Mouse (Mus musculus) lung, postnatal 0 days (tissue): ENCODE results near the gene Tcf7l2.

Experiments
- CTCF ChIP-seq: IDR thresholded peaks from 2 replicates; pipeline ENCODE4 v1.5.1; 2016; ENCODE audit warnings: antibody characterized with exemption, mild to moderate bottlenecking
- EP300 ChIP-seq: IDR thresholded peaks from 2 replicates; pipeline ENCODE4 v1.6.1; 2016; ENCODE audit warnings: antibody characterized with exemption, mild to moderate bottlenecking, control low read depth

DNA sequence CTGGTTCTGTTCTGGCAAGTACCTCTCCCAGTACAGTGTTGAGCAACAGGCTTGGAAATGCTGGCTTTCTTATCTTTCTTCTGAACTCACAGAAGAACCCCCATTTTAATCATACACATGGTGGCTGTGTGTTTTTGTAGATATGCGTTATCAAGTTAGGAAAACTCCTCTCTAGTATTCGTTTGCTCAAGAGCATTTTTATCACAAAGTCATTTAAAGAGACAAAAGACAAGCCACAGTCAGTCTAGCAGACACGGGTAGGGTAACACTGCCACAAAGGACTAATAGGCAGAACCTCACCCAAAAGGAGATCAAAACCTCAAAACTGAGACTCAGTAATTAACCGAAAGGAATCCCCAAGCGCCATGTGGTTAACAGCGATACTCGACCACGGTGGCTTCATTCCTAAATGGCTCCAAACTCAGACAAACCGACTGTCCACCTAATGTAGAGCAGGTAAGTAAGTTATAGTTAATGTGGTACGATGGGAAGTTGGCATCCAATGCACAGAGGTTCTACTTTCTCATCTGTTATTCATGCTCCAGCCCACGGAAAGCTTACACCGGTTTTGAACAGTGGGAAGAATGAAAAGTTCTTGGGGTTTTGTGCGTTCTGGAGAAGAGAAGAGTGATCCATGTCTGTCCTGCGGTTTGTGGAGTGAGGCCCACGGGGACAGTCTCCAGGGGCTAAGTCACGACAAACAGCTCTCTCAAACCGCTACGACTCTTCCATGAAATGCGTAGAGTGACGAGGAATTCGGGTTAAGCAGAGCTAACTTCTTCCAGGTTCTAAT, 196.8 kb downstream of the Tcf7l2 start:
- TF ChIP-seq CTCF: no peak
- TF ChIP-seq EP300: no peak
